Mouse (Mus musculus) liver, embryonic 14.5 days (tissue): ENCODE data around the gene Max.

Experiments used
- CTCF ChIP-seq: IDR thresholded peaks from 2 replicates; pipeline ENCODE4 v1.5.1; 2016; ENCODE audit warnings: antibody characterized with exemption, low read depth, control low read depth
- EP300 ChIP-seq: IDR thresholded peaks from 2 replicates; pipeline ENCODE4 v1.6.1; 2016; ENCODE audit warnings: antibody characterized with exemption, low read depth

GRCm38 (mm10) chr12:76961052-76961931, 709 bp downstream of the Max start:
- TF ChIP-seq CTCF (no peak), EP300 (no peak)
